Mouse (Mus musculus) gastrocnemius, adult 18-20 months (tissue): ENCODE measurements around the gene Olfm4. TPM values are rescaled to one million over a fixed set of nuclear protein-coding genes. Genes with fewer than 3 reads are reported as not detected.

Experiments used
- DNase-seq: peaks from one replicate; pipeline ENCODE4 v3.0.0; 2021; ENCODE audit warnings: low spot score
- long read RNA-seq, 2 experiments: library from polyadenylated mRNA; stranded (forward); transcript quantifications; one replicate each; pipeline ENCODE4 v2.0.0; 2021
- total RNA-seq, 2 experiments: library from RNA; stranded (reverse); gene quantifications; 2 replicates each; pipeline ENCODE4 v1.2.3; 2021

Gene Olfm4
- not detected for total RNA-seq
- long read RNA-seq, experiment 1 = 0 reads
- long read RNA-seq, experiment 2 = 0 reads

DNA sequence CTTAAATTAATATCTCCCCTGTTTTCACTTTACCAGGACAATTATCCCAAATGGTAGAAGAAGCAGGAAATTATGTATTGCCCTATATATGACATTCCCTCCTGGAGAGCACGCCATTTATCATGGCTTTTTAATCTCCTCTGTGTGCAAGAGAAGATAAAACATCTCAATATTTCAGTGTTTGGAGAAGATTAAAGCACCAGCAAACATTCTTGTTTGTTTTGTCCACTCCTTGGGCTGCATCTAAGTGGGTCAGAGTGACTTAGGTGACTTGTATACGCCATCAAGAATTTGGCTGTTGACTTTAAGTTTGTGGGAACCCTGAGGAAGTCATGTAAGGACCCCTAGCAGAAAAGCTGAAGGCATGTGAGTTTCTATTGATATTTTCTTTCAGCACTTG is at the start of gene Olfm4:
Gene Olfm4, plus strand, starts transcription at position 301 of the 400 bp plus-strand sequence.
- DNase-seq = no peak

- no peak for DNase-seq
Measured at GRCm38 (mm10) chr14:79934426-79934825, 49.5 kb upstream of the Olfm4 start.

- DNase-seq = no peak
Measured at GRCm38 (mm10) chr14:79936879-79937468, 46.9 kb upstream of the Olfm4 start.

- DNase-seq = no peak
Measured at GRCm38 (mm10) chr14:79945876-79946275, 38.0 kb upstream of the Olfm4 start.

DNA sequence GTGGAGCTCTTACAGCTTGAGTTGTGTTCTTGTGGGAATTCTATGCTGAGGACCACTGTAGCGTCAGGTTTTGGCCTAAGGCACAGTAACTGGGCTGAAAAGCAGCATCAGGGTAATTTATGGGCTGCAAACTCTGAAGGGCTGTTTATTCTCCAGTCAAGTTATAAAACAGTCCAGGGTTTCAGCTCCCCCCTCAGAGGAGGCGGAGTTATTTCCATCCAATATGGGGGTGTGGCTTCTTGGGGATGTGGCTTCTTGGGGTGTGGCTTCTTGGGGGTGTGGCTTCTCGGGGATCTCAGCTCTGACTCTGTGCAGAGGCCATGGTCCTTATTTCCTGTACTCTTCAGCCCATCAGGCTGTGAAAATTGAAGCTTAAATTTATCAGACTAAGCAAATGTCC is 28.2 kb upstream of the Olfm4 start:
- no peak for DNase-seq

- DNase-seq = no peak
Measured at GRCm38 (mm10) chr14:79957789-79958487, 25.9 kb upstream of the Olfm4 start.

GRCm38 (mm10) chr14:79961187-79961586 is 22.7 kb upstream of the Olfm4 start:
- DNase-seq = no peak

- DNase-seq = no peak
Measured at GRCm38 (mm10) chr14:79961602-79962001, 22.3 kb upstream of the Olfm4 start.

- no peak for DNase-seq
Measured at GRCm38 (mm10) chr14:79970165-79970564, 13.7 kb upstream of the Olfm4 start.

GRCm38 (mm10) chr14:79970928-79971738 is 12.7 kb upstream of the Olfm4 start:
- DNase-seq = no peak

- no peak for DNase-seq
Measured at GRCm38 (mm10) chr14:79981437-79981836, 2.4 kb upstream of the Olfm4 start.

GRCm38 (mm10) chr14:79985137-79985670 is 1.3 kb downstream of the Olfm4 start:
- no peak for DNase-seq

DNA sequence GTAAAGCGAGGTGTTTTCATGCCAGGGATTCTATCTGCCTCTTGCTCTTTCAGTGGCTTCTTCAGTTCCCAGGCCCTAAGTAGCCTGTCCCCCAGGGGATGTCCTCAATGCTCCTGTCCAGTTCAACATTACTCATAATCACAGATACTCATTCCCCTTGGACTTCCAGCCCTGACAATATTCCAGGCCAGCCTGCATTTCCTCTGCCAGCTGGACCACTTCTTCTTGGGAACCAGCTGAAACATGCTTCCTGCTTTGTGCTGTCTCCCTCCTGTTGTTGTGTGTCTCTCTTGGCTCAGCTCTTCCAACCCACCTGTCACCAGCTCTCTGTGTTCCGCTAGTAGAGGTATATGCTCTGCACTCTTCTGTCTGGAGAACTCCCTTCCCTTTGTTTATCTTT is 1.8 kb downstream of the Olfm4 start:
- DNase-seq = peak; percentile 19

DNA sequence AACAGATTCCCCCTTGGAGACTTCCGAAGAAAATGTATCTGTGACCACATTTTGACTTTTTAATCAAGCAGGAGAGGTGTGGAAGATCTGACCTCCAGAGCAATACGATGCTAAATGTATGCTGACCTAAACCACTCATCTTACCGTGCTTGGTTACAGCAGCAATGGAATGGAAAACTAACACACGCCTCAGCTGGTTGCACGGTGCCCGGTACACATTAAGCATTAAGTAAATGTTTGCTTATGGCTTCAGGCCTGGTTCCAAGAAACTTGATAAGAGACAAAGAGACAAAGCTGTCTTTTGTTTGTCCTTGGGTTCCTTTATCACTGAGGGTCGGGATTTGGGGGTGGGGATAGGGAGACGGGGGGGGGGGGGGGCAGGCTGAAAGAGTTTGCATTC is 3.0 kb downstream of the Olfm4 start:
- DNase-seq = no peak

- DNase-seq = no peak
Measured at GRCm38 (mm10) chr14:79989785-79990184, 5.9 kb downstream of the Olfm4 start.

- DNase-seq = no peak
Measured at GRCm38 (mm10) chr14:79990547-79990946, 6.7 kb downstream of the Olfm4 start.

DNA sequence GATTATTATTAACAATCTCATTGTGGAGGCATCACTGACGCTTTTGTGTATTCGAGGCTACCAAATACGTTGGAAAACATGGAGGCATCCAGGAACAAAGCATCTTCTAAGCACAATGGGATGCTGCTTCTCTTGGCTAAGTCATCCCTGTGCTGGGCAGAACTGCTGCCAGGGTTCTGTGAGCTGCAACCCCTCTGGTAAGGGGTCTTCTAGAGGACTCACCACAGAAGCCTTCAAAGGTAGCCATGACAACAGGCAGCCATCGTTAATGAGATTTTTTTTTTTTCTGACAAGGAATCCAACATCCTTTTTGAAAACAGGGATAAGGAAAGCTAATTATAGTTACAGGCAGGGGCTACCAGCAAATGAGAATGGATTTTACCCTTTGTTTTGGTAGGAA is 13.7 kb downstream of the Olfm4 start:
- DNase-seq = no peak

DNA sequence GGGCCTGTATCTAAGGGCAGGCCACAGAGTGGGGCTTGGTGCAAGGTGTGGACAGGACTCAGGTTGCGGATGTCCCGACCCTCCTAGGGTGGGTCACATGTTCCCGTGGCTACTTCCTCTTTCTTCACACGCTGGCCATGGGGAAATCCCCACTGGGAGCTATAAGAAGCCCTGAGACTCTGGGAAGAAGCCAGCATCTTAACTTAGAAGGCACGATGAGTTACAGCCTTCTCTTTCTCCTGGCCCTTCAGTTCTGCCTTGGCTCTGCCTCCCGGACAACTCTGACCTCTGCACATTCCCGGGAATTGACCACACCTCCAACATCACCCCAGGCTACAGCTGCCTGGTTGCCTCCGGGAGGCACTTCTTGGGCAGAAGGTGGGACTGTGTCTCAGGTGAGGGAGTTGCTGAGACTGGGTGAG is 16.2 kb downstream of the Olfm4 start:
- peak; percentile 4 for DNase-seq

GRCm38 (mm10) chr14:80007686-80008085 is 23.8 kb downstream of the Olfm4 start:
- no peak for DNase-seq

GRCm38 (mm10) chr14:80010426-80010825 is 26.5 kb downstream of the Olfm4 start:
- DNase-seq = no peak

- DNase-seq = no peak
Measured at GRCm38 (mm10) chr14:80014966-80015365, 31.1 kb downstream of the Olfm4 start.

GRCm38 (mm10) chr14:80016112-80016511 is 32.2 kb downstream of the Olfm4 start:
- DNase-seq = no peak
